Mouse (Mus musculus): ENCODE results near the gene Arid2. TPM values are rescaled to one million over a fixed set of nuclear protein-coding genes. Genes with fewer than 3 reads are reported as not detected.
"Not testable (repeated sequence)": the region's sequence is repeated elsewhere in the genome, so short reads cannot be mapped to it uniquely, and the experiment has no call there.

Gene Arid2
- total RNA-seq, 1 experiment from 2014 or later: 31.3 TPM

- no peak for ATAC-seq (replicated peaks; ENCODE audit: insufficient number of reproducible peaks, low FRiP score, low TSS enrichment, poor library complexity, severe bottlenecking)
Measured at GRCm38 (mm10) chr15:96392878-96393277, 105.6 kb downstream of the Arid2 start.

DNA sequence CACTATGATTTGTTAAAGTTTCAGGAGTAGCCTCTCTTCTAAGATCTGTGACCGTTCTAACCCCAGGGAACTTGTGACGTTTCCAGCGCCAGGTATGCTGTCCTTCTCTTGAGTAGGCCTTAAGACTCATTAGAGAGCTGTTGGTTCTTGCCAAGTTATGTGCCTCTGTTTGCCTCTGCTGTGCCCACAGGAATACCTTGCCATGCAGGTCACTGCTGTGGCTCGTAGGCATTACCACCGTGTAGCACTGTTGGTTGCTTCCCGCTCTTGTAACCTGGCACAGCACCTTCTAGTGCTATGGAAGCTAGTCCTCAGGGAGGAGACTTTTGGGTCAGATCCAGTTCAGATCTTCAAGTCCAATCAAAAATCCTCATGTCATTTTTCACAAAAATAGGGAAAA is 107.8 kb downstream of the Arid2 start:
- no peak for ATAC-seq (replicated peaks; ENCODE audit: insufficient number of reproducible peaks, low FRiP score, low TSS enrichment, poor library complexity, severe bottlenecking)

GRCm38 (mm10) chr15:96396641-96397344 is 109.5 kb downstream of the Arid2 start:
- ATAC-seq (replicated peaks; ENCODE audit: insufficient number of reproducible peaks, low FRiP score, low TSS enrichment, poor library complexity, severe bottlenecking): no peak

- no peak for ATAC-seq (replicated peaks; ENCODE audit: insufficient number of reproducible peaks, low FRiP score, low TSS enrichment, poor library complexity, severe bottlenecking)
Measured at GRCm38 (mm10) chr15:96398333-96398732, 111.0 kb downstream of the Arid2 start.

DNA sequence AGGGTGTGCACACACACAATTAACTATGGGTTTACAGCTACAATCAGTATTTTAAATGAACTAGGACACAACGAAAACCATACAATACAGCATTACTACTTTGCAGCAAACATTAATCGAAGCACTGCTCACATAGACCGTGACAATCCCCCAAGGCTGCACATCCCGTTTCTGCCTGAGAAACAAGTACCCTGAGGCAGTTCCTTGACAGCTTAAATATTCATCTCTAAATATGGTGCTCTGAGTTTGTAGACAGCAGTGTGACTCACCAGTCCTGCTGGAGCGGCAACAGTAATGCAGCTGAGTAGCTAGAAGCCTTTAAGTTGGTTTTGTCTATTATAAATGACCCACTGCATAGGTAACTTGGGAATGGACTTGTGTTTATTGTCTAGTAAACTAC is 118.2 kb downstream of the Arid2 start:
- no peak for ATAC-seq (replicated peaks; ENCODE audit: insufficient number of reproducible peaks, low FRiP score, low TSS enrichment, poor library complexity, severe bottlenecking)

GRCm38 (mm10) chr15:96406253-96406652 is 118.9 kb downstream of the Arid2 start:
- no peak for ATAC-seq (replicated peaks; ENCODE audit: insufficient number of reproducible peaks, low FRiP score, low TSS enrichment, poor library complexity, severe bottlenecking)

DNA sequence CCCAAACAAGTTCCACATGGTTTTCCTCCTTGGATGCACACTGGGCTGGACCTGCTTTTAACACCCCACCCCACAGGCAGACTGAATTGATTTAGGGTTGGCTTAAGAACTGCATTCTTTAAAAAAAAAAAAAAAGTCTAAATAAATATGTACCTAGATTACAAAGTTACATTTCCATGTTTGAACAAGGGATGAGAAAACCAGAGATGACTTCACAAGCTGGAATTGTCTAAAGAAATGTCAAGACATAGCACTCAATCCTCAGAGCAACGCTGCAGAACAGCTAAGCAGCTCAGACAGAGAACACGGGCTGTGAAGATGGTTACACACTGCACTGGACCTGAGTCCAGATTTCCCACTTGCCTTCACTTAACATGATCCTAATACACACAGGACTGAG is 119.8 kb downstream of the Arid2 start:
- no peak for ATAC-seq (replicated peaks; ENCODE audit: insufficient number of reproducible peaks, low FRiP score, low TSS enrichment, poor library complexity, severe bottlenecking)

DNA sequence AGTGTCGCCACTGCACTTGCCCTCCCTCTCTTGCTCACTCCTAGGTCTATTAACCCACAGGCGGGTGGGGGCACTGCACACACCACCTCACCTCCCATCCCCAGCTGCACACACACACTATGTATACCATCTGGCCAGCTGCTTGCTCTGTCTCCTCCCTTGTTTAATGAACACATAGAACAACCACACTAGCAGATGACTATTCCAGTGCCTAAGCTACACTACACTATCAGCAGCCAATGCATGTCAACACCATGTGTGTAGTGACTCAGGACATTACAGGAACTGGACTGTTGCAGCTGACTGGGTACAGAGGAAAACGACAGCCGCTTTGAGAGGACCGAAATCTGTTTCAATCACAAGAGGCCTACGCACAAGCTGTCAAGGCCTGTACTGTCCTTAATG is 121.4 kb downstream of the Arid2 start:
- no peak for ATAC-seq (replicated peaks; ENCODE audit: insufficient number of reproducible peaks, low FRiP score, low TSS enrichment, poor library complexity, severe bottlenecking)

DNA sequence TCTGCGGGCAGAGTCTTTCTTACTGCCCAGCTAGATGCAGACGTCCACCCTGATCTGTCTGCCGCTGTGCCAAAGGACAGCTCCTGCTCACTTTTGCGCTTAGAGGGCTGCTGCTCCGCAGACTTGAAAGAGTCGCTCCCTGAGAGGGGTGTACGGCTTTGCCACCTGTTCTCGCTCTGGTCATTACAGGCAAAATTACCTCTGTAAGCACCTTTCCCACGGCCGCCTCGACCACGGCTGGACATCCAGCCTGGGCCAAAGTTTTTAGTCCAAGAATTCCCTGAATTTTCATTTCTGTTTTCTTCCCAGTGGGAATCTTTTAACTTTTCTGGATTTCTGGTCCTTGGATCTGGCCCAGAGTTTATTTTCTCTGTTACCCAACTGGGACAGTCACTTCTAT is 130.8 kb downstream of the Arid2 start:
- no peak for ATAC-seq (replicated peaks; ENCODE audit: insufficient number of reproducible peaks, low FRiP score, low TSS enrichment, poor library complexity, severe bottlenecking)

DNA sequence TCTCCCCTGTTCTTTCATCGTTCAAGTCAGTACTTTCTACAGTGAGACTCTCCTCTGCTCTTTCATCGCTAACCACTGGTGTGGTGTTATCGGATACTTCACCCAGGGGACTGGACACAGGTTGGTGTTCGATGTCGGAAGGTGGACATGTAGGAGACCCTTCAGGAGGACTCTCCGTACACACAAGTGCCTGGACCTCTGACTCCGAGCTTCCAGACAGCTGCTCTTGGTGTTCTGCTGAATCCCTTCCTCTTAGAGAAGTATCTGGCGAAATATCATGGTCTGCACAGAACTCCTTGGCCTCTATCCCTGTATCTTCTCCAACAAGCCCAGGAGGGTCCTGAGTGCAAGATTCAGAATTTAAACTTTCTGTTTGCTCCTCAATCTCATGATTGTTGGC is 132.6 kb downstream of the Arid2 start:
- ATAC-seq (replicated peaks; ENCODE audit: insufficient number of reproducible peaks, low FRiP score, low TSS enrichment, poor library complexity, severe bottlenecking): no peak

DNA sequence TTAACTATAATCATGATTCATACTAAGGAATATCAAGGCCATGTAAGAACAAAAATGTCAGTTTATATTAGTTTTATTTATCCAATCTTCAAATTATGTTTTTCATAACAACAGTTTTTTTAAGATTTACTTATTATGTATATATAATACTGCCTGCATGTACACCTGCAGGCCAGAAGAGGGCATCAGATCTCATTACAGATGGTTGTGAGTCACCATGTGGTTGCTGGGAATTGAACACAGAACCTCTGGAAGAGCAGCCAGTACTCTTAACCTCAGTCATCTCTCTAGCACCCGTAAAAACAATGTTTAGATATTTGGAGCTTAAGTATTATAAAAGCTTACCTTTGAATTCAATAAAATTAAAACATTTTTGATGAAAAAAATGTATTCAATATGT is 146.9 kb downstream of the Arid2 start:
- ATAC-seq (replicated peaks; ENCODE audit: insufficient number of reproducible peaks, low FRiP score, low TSS enrichment, poor library complexity, severe bottlenecking): no peak

GRCm38 (mm10) chr15:96441480-96441879 is 154.2 kb downstream of the Arid2 start:
- ATAC-seq (replicated peaks; ENCODE audit: insufficient number of reproducible peaks, low FRiP score, low TSS enrichment, poor library complexity, severe bottlenecking): not testable (repeated sequence)

DNA sequence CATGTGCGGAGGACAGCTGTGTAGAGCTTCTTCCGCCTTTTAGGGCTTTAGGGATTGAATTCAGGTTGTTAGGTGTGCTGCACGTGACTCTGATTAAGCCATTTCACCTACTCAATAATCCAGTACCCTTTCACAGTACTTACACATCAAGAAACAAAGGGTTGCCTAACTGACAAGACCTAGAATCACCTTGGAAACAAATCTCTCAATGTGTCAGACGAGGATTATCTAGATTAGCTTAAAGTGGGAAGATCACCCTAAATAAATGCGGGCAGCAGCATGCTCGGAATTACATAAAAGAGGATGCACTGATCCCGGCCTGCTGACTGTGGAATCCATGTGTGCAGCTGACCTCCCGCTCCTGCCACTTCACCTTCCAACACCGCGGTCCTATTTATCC is 159.5 kb downstream of the Arid2 start:
- no peak for ATAC-seq (replicated peaks; ENCODE audit: insufficient number of reproducible peaks, low FRiP score, low TSS enrichment, poor library complexity, severe bottlenecking)

DNA sequence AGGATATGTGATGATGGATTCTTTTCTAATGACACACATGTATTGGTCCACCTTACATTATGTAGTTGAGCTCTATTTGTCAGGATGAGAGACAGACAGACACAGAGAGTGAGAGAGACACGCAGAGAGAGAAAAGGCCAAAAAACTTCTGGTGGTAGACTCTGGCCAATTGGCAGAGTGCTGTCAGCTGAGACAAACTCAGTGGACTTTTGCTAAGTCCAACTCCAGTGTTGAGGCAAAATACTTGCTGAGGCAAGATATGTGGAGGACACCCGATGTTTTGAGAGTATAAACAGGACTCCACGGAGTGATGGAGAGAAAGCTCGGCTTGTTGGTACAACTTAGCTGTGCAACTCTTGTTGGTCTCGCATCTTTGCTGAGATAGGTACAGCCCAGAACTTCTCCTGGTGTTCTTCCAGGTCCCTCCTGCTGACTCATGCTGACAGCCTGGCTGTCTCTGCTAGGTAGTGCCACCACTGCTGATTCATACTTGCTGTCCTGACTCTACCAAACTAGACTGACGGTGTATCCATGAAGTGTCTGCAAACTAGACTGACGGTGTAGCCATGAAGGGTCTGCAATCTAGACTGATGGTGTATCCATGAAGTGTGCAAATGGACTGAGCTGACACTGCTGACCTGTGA is 161.5 kb downstream of the Arid2 start:
- no peak for ATAC-seq (replicated peaks; ENCODE audit: insufficient number of reproducible peaks, low FRiP score, low TSS enrichment, poor library complexity, severe bottlenecking)

GRCm38 (mm10) chr15:96453346-96453745 is 166.0 kb downstream of the Arid2 start:
- ATAC-seq (replicated peaks; ENCODE audit: insufficient number of reproducible peaks, low FRiP score, low TSS enrichment, poor library complexity, severe bottlenecking): no peak

Other genes starting within 250 kb of the Arid2 start
- gene Scaf11, start 173.3 kb downstream of the Arid2 start, total RNA-seq (2017): 118 to 153 TPM (median 120 TPM) in 3 replicates